Mouse (Mus musculus) megakaryocyte, adult 5-6 weeks (primary cell): Measurements from ENCODE around the gene Cand2. TPM values are rescaled to one million over a fixed set of nuclear protein-coding genes. Genes with fewer than 3 reads are reported as not detected.

ENCODE experiments used
- ATAC-seq: 2 replicates; pipeline ENCODE4 v1.8.0; 2016; ENCODE audit warnings: mild to moderate bottlenecking, inconsistent platforms; ENCODE audit not compliant: poor library complexity, severe bottlenecking
- total RNA-seq, 2 experiments: library from RNA; stranded (forward) in 1 of 2; stranded (reverse) in 1 of 2; fragments of 153-499, 151-499 nt in 1 of 2; fragments of 221-1000, 200-1000 nt in 1 of 2; gene quantifications; 2 replicates each; pipeline versions ENCODE4 v1.2.3 to v1.2.4; 2015 to 2017

Cand2 gene
- total RNA-seq, 2 experiments from 2014 or later = 0.07 to 0.38 TPM

GRCm38 (mm10) chr6:115821216-115821993, 47.1 kb downstream of the Cand2 start:
- ATAC-seq = no peak

GRCm38 (mm10) chr6:115823850-115824464, 49.6 kb downstream of the Cand2 start:
- peak; percentile 99 for ATAC-seq

DNA sequence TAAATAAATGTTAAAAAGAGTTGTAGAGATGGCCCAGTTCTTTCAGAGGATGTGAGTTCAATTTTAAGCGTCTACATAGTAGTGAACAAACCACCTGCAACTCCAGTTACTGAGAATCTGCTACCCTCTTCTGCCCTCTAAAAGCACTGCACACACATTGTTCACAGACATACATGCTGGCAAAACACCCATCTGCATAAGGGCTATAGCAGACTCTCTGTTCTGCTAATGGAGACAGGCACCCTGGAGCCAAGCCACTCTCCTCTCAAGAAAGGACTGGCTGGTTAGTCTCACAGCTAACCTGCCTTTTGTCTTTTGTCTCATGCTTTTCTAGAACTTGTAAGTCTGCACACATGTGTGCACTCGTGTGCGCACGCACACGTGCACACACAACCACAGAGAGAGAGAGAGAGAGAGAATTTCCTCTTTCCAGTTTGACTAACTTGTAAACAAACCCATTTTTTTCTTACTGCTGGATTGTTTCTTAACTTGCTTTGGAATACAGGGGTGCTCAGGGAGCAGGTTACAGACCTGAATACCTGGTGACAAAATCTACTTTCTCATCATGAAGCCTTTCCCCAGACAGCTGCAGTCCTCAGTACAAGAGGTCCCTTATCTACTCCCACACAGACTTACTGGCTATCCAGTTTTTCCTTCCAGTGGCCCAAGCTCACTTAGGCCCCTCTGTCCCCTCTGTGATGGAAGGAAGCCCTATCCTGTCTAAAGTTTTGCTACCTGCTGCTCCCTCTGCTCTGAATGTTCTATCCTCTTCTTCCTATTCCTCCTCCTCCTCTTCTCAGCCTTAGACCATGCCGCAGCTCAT, 56.7 kb downstream of the Cand2 start:
- ATAC-seq = no peak

- no peak for ATAC-seq
Observed at GRCm38 (mm10) chr6:115832152-115832850, 58.0 kb downstream of the Cand2 start.

DNA sequence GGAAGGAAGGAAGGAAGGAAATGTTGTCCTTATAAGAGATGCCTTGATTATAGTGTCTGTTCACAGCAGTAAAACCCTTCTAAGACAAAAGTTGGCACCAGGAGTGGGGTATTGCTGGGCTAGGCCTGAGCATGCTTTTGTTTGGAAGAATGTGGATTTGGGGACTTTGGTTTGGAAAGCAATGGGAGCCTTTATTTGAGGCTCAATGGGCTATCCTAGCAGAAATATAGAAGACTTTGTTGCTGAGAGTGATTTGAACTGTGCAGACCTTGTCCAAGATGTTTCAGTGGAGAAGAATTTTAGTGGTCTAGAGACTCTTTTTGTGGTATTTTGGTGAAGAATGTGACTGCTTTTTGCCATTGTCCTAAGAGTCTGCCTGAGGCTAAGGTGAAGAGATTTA, 59.5 kb downstream of the Cand2 start:
- no peak for ATAC-seq

DNA sequence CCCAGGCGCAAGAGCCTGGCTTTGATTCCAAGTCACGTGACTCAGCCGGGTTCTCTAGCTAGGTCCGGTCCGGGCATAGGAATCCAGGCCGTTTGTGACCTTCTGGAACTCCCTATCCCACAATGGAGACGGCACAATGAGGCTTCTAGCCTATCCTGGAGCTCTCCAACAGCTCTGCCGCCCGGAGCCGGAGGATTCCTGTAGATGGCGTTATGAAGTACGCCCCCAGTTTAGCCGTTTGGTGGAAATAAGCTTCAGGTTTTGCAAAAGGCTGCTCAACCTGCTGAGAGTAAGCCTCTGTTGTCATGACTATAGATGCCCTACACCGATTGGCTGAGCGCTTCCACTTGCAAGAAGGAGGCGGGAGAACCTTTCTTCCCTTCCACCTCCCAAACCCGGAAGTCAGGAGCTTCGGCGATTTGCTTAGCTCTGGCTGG, 63.8 kb downstream of the Cand2 start, which contains the start of gene Efcab12:
Gene Efcab12, minus strand, starts transcription at position 252 of the 437 bp plus-strand sequence.
- peak; percentile 99 for ATAC-seq

DNA sequence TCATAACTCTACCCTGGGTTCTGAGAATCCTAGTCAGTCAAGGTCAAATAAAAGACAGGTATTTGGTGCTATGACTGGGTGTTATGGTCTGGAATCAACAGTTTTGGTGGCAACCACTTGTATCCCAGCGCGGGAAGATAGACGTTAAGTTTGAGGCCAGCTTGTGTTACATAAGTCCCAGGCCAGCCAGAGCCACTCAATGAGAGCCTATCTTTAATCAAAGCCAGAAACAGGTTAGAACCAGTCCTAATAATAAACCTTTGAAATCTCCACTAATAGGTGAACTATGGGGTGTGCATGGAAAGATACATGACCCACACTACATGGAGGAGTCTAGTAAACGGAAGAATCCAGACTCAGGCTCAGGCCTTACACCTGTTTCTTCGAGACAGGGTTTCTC, 64.4 kb downstream of the Cand2 start:
- no peak for ATAC-seq

DNA sequence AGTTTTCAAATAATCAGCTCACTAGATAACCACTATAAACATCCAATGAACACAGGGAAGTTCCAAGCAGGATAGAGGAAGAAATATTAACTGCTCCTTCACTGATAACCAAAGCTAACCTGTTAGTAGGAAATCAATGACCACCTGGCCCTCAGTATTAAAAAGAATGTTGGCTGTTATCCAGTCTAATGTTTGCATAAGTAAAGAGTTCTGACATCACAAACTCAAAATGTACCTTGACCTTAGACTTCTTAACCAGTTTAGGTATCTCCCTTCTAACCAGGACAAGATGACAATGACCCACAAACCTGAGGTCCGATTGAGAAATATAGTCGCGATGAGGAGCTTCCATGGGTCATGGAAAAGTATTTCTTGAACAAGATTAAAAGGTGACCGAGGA, 70.7 kb downstream of the Cand2 start:
- ATAC-seq = no peak

GRCm38 (mm10) chr6:115846640-115847411, 72.5 kb downstream of the Cand2 start:
- ATAC-seq = peak; percentile 94

- ATAC-seq = no peak
Observed at GRCm38 (mm10) chr6:115848598-115849304, 74.4 kb downstream of the Cand2 start.

GRCm38 (mm10) chr6:115852446-115853090, 78.2 kb downstream of the Cand2 start:
- no peak for ATAC-seq

DNA sequence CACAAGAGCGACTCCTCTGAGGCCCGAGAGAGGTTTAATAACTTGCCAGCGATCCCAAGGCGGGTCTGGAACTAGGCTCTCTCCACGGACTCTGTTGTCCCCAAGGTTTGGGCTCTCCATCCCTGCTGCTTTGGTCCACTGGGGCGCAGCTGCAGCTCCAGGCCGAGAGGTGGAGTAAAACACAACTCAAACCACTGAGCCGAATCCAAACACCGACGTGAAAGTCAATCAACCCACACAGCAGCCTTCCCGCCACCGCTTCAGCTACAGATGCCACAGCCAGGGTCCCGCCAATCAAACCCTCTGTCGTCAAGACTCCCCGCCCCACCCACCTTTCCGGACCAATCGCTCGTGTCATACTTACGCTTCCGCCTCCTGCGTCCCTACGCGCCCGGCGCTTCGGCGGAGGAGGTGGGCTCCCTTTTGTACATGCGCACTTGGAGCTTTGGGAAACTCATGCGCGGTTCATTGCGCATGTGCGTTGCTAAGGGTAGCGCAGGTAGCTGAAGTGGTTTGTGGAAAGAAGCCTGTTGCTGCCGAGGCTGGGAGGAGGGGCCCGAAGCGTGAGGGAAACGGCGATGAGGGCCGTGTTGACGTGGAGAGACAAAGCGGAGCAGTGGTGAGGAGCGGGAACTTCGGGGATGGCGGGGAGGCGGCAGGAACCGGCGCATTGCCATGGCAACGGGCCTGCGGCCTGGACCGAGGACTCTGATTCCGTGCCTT, 78.9 kb downstream of the Cand2 start, which contains the start of the genes Mbd4 and Ift122:
Gene Mbd4, minus strand, starts transcription at position 281 of the 723 bp plus-strand sequence.
Gene Ift122, plus strand, starts transcription at position 380 of the 723 bp plus-strand sequence.
- peak; percentile 99 for ATAC-seq

GRCm38 (mm10) chr6:115853985-115854384, 79.6 kb downstream of the Cand2 start:
- ATAC-seq = no peak

DNA sequence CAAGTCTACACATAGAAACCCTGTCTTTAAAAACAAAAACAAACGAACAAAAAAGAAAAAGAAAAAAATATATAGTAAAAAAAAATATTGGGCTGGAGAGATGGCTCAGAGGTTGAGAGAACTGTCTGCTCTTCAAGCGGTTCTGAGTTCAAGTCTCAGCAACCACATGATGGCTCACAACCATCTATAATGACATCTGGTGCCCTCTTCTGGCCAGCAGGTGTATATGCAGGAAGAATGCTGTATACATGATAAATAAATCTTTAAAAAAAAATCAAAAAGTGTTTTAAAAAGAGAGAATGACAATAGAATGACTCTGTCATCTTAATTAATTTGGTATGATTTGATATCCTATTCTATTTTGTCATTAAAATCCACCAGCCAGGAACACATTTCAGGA, 80.1 kb downstream of the Cand2 start:
- no peak for ATAC-seq
